Mouse (Mus musculus) myocyte (in vitro differentiated cells): ENCODE data around the gene Fgd2. TPM values are rescaled to one million over a fixed set of nuclear protein-coding genes. Genes with fewer than 3 reads are reported as not detected.

Experiments used
- H3K27me3 ChIP-seq: one replicate; pipeline ENCODE4 v1.6.1; 2011; ENCODE audit not compliant: control insufficient read depth, insufficient read depth, insufficient read length
- H3K36me3 ChIP-seq: one replicate; pipeline ENCODE4 v1.6.1; 2011; ENCODE audit not compliant: control insufficient read depth, insufficient read depth
- H3K4me2 ChIP-seq: one replicate; pipeline ENCODE4 v1.6.1; 2011; ENCODE audit warnings: low read depth, control low read depth
- H3K4me3 ChIP-seq: one replicate; pipeline ENCODE4 v1.5.1; 2011; ENCODE audit warnings: mild to moderate bottlenecking, control low read depth, moderate library complexity
- H3K79me2 ChIP-seq: one replicate; pipeline ENCODE4 v1.6.1; 2011; ENCODE audit not compliant: control insufficient read depth, insufficient read depth
- H3ac ChIP-seq: one replicate; pipeline ENCODE4 v1.6.1; 2011; ENCODE audit not compliant: control insufficient read depth, insufficient read length
- CEBPB ChIP-seq: IDR thresholded peaks from 2 replicates; pipeline ENCODE4 v1.6.1; 2011; ENCODE audit warnings: mild to moderate bottlenecking, moderate library complexity; ENCODE audit not compliant: poor library complexity, insufficient read depth, severe bottlenecking
- E2F4 ChIP-seq: IDR thresholded peaks from one replicate; pipeline ENCODE4 v1.6.1; 2011; ENCODE audit warnings: mild to moderate bottlenecking, control low read depth, moderate library complexity; ENCODE audit not compliant: insufficient read depth
- MAX ChIP-seq: IDR thresholded peaks from one replicate; pipeline ENCODE4 v1.6.1; 2011; ENCODE audit warnings: low read depth, mild to moderate bottlenecking, control low read depth
- MYOD1 ChIP-seq, 3 experiments: IDR thresholded peaks; one replicate each; pipeline ENCODE4 v1.6.1; 2011; ENCODE audit warnings: control low read depth in 2 of 3, low read depth in 2 of 3, mild to moderate bottlenecking in 2 of 3, moderate library complexity in 1 of 3; ENCODE audit not compliant: insufficient read length in 2 of 3, control insufficient read depth in 1 of 3
- MYOG ChIP-seq, 3 experiments: IDR thresholded peaks; one replicate each; pipeline ENCODE4 v1.6.1; 2011; ENCODE audit warnings: control low read depth in 2 of 3, low read depth in 2 of 3, mild to moderate bottlenecking in 2 of 3; ENCODE audit not compliant: insufficient read length in 2 of 3, control insufficient read depth in 1 of 3, insufficient read depth in 1 of 3
- POLR2AphosphoS2 ChIP-seq: IDR thresholded peaks from one replicate; pipeline ENCODE4 v1.6.1; 2011; ENCODE audit warnings: low read depth, control low read depth; ENCODE audit not compliant: insufficient read length
- REST ChIP-seq: IDR thresholded peaks from one replicate; pipeline ENCODE4 v1.6.1; 2011; ENCODE audit warnings: mild to moderate bottlenecking, control low read depth, moderate library complexity; ENCODE audit not compliant: insufficient read depth, insufficient read length
- SRF ChIP-seq: IDR thresholded peaks from one replicate; pipeline ENCODE4 v1.6.1; 2011; ENCODE audit warnings: low read depth; ENCODE audit not compliant: control insufficient read depth, insufficient read length
- TCF12 ChIP-seq: IDR thresholded peaks from one replicate; pipeline ENCODE4 v1.6.1; 2011; ENCODE audit warnings: mild to moderate bottlenecking, control low read depth; ENCODE audit not compliant: poor library complexity, insufficient read depth, severe bottlenecking
- TCF3 ChIP-seq: IDR thresholded peaks from one replicate; pipeline ENCODE4 v1.6.1; 2011; ENCODE audit warnings: low read depth, control low read depth; ENCODE audit not compliant: insufficient read length
- USF1 ChIP-seq: IDR thresholded peaks from one replicate; pipeline ENCODE4 v1.6.1; 2011; ENCODE audit warnings: low read depth, mild to moderate bottlenecking, control low read depth, moderate library complexity
- polyA plus RNA-seq: library from polyadenylated mRNA; unstranded; fragments of >200 nt; fragmentation: generic; extraction: Trizol; gene quantifications from one replicate; pipeline ENCODE4 v1.2.1, GENCODE M21; 2012; ENCODE audit warnings: missing spikeins

The Fgd2 gene
- polyA plus RNA-seq, 1 experiment, result 0.54 TPM

- no peaks in the 10 kb centered on the region for H3K36me3 ChIP-seq
- no peaks in the 10 kb centered on the region for H3K79me2 ChIP-seq
- no peak overlapping the region for H3K4me3 ChIP-seq
- no peaks in the 10 kb centered on the region for H3K27me3 ChIP-seq
- H3ac ChIP-seq, result no peak overlapping the region
- no peak overlapping the region for H3K4me2 ChIP-seq
- no peak for TF ChIP-seq MYOD1 (IDR thresholded peaks at IDR 0.05; ENCODE audit: control insufficient read depth in 1 of 3, insufficient read length in 2 of 3, low read depth in 2 of 3)
- no peak for TF ChIP-seq USF1
- TF ChIP-seq CEBPB, result no peak
- TF ChIP-seq TCF12, result no peak
- TF ChIP-seq POLR2AphosphoS2, result no peak
Measured at GRCm38 (mm10) chr17:29395381-29395780, 34.7 kb downstream of the Fgd2 start.

GRCm38 (mm10) chr17:29396056-29396799, 35.5 kb downstream of the Fgd2 start:
- H3K79me2 ChIP-seq, result no peaks in the 10 kb centered on the region
- no peak overlapping the region for H3K4me2 ChIP-seq
- no peak overlapping the region for H3K4me3 ChIP-seq
- no peaks in the 10 kb centered on the region for H3K27me3 ChIP-seq
- no peak for TF ChIP-seq CEBPB
- no peak for TF ChIP-seq MAX
- TF ChIP-seq TCF3, result no peak
- no peak for TF ChIP-seq POLR2AphosphoS2
- TF ChIP-seq MYOD1 (IDR thresholded peaks at IDR 0.05; ENCODE audit: control insufficient read depth in 1 of 3, insufficient read length in 2 of 3, low read depth in 2 of 3), result no peak
- TF ChIP-seq MYOG (IDR thresholded peaks at IDR 0.05; ENCODE audit: control insufficient read depth in 1 of 3, insufficient read depth in 1 of 3, insufficient read length in 2 of 3, low read depth in 2 of 3), result no peak
- TF ChIP-seq E2F4, result no peak
- no peak for TF ChIP-seq REST
- no peaks in the 10 kb centered on the region for H3K36me3 ChIP-seq
- no peak overlapping the region for H3ac ChIP-seq

GRCm38 (mm10) chr17:29396821-29397242, 36.1 kb downstream of the Fgd2 start:
- no peaks in the 10 kb centered on the region for H3K79me2 ChIP-seq
- H3K27me3 ChIP-seq, result no peaks in the 10 kb centered on the region
- no peak overlapping the region for H3K4me2 ChIP-seq
- no peaks in the 10 kb centered on the region for H3K36me3 ChIP-seq
- no peak overlapping the region for H3K4me3 ChIP-seq
- H3ac ChIP-seq, result no peak overlapping the region
- peak in 1 of 3 experiments; percentile 30 for TF ChIP-seq MYOD1 (IDR thresholded peaks at IDR 0.05; ENCODE audit: control insufficient read depth in 1 of 3, insufficient read length in 2 of 3, low read depth in 2 of 3)
- TF ChIP-seq USF1, result no peak
- peak in 1 of 3 experiments; percentile 29 for TF ChIP-seq MYOG (IDR thresholded peaks at IDR 0.05; ENCODE audit: control insufficient read depth in 1 of 3, insufficient read depth in 1 of 3, insufficient read length in 2 of 3, low read depth in 2 of 3)
- TF ChIP-seq E2F4, result no peak
- TF ChIP-seq MAX, result no peak
- TF ChIP-seq SRF, result peak; percentile 18
- no peak for TF ChIP-seq CEBPB

- H3K79me2 ChIP-seq, result no peaks in the 10 kb centered on the region
- TF ChIP-seq CEBPB, result no peak
- TF ChIP-seq USF1, result no peak
- no peak for TF ChIP-seq MYOD1 (IDR thresholded peaks at IDR 0.05; ENCODE audit: control insufficient read depth in 1 of 3, insufficient read length in 2 of 3, low read depth in 2 of 3)
- no peak for TF ChIP-seq POLR2AphosphoS2
- TF ChIP-seq MYOG (IDR thresholded peaks at IDR 0.05; ENCODE audit: control insufficient read depth in 1 of 3, insufficient read depth in 1 of 3, insufficient read length in 2 of 3, low read depth in 2 of 3), result no peak
- no peak for TF ChIP-seq SRF
- no peak overlapping the region for H3K4me3 ChIP-seq
Measured at GRCm38 (mm10) chr17:29397480-29398433, 37.0 kb downstream of the Fgd2 start.

More at GRCm38 (mm10) chr17:29397480-29398433, 37.0 kb downstream of the Fgd2 start:
- H3K4me2 ChIP-seq, result peak overlapping the region; percentile 18
- no peaks in the 10 kb centered on the region for H3K36me3 ChIP-seq
- no peak overlapping the region for H3ac ChIP-seq
- H3K27me3 ChIP-seq, result no peaks in the 10 kb centered on the region
